Mouse (Mus musculus): Measurements from ENCODE around the gene Rgma. TPM values are rescaled to one million over a fixed set of nuclear protein-coding genes. Genes with fewer than 3 reads are reported as not detected.

Gene Rgma
- total RNA-seq, 2 experiments from 2014 or later, result 36.1 to 38.8 TPM

DNA sequence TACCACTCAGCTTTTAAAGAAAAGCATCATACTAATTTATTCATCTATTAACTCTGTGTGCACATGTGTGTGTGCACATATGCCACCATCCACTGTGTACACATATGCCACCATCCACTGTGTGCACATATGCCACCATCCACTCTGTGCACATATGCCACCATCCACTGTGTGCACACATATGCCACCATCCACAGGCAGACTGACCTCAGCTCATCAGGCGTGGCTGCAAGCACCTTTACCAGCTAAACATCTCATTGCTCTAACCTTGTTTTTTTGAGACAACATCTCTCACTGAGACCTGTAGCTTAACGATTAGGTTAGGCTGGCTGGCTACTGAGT lies 59.0 kb downstream of the Rgma start:
- DNase-seq, result no peak

DNA sequence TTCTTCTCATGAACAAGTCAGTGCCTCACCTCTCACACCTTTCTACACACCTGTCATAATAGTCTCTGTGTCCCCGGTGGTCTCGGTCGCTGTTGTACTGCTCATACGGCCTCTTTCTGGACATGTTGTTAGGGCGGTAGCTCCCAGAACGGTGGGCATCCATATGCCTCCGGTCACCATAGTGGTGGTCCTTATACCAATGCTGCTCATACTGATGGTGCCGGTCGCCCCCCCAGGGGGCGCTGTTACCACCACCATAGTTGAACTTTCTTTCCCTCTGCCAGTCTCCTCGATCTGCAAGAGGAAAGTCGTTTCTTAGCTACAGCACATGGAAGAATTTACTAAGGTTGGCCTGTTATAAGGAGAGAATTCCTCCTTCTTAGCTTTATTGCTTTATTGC lies 60.4 kb downstream of the Rgma start:
- DNase-seq, result no peak

DNA sequence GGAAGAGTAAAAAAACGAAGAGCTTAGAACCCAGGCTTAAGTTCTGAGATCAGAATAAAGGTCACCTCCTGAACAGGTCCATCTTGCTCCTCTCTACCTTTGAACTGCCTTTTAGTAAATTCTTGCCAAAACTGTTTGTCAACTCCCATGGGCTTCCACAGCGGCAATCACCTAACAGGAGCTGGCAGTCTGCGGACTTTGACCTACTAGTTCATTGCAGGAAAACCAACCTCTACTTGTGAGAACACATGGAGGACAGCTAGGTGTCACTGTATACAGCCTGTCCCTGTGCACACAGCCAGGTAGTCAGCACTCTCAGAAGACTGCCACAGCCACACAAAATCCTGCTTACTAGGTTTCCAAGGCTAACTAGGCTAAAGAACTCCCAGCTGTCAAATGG lies 66.5 kb downstream of the Rgma start:
- DNase-seq, result no peak

DNA sequence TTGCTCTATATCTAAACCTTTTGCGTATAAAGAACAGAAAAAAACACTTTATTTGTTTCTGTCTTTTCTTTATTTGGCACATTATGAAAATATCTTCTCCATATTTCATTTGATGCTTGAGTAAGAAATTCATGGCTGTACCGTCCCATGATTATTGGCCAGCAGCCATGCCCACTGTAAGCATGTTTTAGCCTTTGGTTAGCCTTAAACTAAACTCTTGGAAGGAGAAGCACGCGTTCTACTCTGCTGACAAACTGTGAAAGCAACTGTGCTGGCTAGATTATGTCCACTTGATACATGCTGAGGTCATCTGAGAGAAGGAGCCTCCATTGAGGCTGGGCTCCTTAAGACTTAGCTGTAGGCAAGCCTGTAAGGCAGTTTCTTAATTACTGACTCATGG lies 66.9 kb downstream of the Rgma start:
- DNase-seq, result no peak

DNA sequence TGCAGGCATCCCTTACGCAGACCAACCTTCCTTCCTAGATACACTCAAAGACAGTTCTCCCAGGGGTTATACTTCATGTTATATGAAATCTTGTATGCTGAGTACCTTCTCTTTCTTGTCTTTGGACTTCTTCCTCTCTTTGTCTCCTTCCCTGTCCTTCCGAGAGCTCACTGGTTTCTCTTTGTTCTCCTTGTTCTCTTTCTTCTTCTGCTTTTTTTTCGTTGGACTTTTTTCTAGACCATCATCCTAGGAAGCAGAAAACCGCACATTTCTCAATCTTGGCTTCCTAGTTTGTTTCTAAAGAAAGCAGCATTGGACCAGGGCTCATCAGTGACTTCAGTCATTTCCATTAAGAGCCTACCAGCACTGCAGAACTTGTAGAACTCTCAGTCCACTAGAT lies 76.3 kb downstream of the Rgma start:
- no peak for DNase-seq

DNA sequence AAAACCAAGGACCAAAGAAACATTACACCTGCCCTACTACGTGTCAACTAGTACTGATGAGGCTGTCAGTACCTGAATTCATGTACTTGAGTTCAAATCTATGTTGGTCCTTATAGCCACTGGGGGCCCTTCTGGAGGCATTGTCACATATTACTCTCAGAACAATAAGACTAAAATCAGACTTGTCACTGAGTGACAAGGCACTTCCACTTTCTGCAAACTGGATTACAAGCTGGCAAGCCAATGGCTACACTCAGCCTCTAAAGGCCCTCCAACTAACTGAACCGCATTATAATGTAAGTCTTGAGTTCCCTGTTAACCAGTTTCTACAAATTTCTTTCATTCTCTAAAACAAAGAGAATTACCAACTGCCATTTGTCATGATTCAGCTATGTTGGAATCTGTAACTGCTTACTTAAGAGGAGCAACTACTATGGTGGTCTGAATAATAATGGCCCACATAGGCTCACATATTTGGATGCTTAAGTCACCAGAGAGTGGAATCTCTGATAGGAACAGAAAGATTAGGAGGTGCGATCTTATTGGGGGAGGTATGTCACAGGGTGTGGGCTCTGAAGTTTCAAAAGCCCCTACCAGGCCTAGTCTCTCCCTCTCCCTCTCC lies 77.0 kb downstream of the Rgma start:
- no peak for DNase-seq

DNA sequence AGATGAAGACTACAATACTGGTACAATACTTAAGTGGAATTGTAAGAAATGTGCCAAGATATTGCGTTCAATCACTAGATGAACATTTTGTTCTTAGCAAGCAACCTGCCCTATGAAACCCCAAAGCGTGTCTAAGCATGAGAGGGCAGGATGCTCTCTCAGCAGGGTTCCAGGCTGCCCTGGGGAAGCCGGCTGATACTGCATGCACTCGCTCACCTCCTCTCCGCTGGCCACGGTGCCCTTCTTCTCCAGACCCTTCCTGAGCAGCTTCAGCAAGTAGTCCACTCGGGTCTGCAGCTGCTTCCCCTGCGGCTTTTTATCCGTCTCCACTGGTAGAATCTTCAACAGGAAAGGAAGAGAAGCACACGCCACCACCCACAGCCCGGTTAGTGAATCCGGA lies 78.8 kb downstream of the Rgma start:
- no peak for DNase-seq

DNA sequence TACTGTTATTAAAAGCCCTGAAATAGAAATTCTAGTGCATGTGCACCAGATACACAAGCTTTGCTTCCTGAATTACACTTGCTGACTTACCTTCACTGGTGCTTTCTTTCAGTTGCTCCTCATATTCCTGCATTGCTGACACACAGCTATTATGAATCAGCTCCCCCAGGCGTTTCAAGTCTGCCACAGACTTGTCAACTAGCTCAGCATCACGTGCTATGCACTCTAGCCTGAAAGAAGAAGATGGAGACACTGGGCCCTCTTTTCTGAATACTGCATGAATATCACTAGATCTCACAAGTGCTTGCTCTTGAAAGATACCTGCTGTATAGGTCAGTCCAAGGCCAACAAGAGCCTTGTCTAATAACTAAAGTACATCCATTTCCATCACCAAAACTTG lies 88.2 kb downstream of the Rgma start:
- DNase-seq, result no peak

DNA sequence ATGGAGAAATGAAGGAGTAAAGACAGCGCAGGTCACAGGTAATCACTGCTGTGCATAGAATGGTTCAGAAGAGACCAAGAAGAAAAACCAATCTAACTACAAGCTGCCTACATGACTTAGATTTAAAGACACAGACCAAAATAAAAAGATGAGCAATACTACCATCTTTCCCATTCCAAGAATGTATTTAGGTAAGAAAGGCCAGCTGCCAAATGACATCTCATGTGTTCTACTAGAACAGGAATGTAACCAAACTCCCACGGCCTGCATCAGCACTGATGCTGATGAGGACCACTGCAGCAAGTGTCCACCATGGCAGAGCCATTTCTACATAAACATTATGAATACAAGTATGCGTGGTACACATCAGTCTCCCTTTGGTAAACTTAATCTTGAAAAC lies 92.4 kb downstream of the Rgma start:
- no peak for DNase-seq

Other genes starting within 250 kb of the Rgma start
- 10 to 100 TPM; 57.3 to 61.0 TPM for gene Chd2, start 166.3 kb downstream of the Rgma start, total RNA-seq (2021)